Mouse (Mus musculus): ENCODE measurements around the gene Rln3.

- TF ChIP-seq CTCF (IDR thresholded peaks at IDR 0.05; ENCODE audit: control insufficient read depth, insufficient read depth, insufficient read length): no peak
- no peak for TF ChIP-seq USF1 (IDR thresholded peaks at IDR 0.05; ENCODE audit: low read depth)
- TF ChIP-seq MYOD1 (IDR thresholded peaks at IDR 0.05; ENCODE audit: control insufficient read depth, insufficient read length, low read depth): no peak
- no peak for TF ChIP-seq MAX (IDR thresholded peaks at IDR 0.05)
- TF ChIP-seq FOSL1 (IDR thresholded peaks at IDR 0.05; ENCODE audit: insufficient read depth, low read length, poor library complexity, severe bottlenecking): no peak
- no peak for TF ChIP-seq MYOG (IDR thresholded peaks at IDR 0.05; ENCODE audit: control insufficient read depth, extremely low read depth, insufficient read length)
- no peak for TF ChIP-seq CEBPB (IDR thresholded peaks at IDR 0.05; ENCODE audit: low read depth)
These were observed 22.3 kb upstream of the Rln3 start for GRCm38 (mm10) chr8:84067047-84067573.

Measured in C2C12 (cell line).